Mouse (Mus musculus): Measurements from ENCODE around the gene D17H6S53E. TPM values are rescaled to one million over a fixed set of nuclear protein-coding genes. Genes with fewer than 3 reads are reported as not detected.

D17H6S53E gene
- polyA plus RNA-seq, 2 experiments: 1.3 to 1.5 TPM

GRCm38 (mm10) chr17:35156461-35157200, 30.5 kb downstream of the D17H6S53E start:
- TF ChIP-seq CTCF (IDR thresholded peaks at IDR 0.05; ENCODE audit: low read depth) (no peak), EP300 (IDR thresholded peaks at IDR 0.05; ENCODE audit: low read depth) (no peak)
- Histone ChIP-seq H3K27me3 (ENCODE audit: control insufficient read depth, insufficient read depth, low read length) (no peaks in the 10 kb centered on the region), H3K27ac (no peak overlapping the region), H3K9me3 (ENCODE audit: control insufficient read depth, low read length) (no peaks in the 10 kb centered on the region), H3K4me1 (replicated peaks; ENCODE audit: control insufficient read depth in 2 of 2, insufficient read depth in 2 of 2, low read length in 1 of 2) (no peaks in the 10 kb centered on the region), H3K9ac (replicated peaks) (no peak overlapping the region), H3K4me2 (ENCODE audit: low read depth) (no peak overlapping the region), H3K36me3 (replicated peaks; ENCODE audit: control insufficient read depth, insufficient read depth, low read depth) (peaks cover 99% of the 10 kb centered on the region), H3K4me3 (ENCODE audit: insufficient read depth in 1 of 2, low read depth in 2 of 2, low read length in 2 of 2) (no peak overlapping the region)
- WGBS (ENCODE audit: insufficient replicate concordance): 87% methylated on average over 33 of the region's 33 CpGs
- DNase-seq (ENCODE audit: low read depth in 3 of 3, low spot score in 3 of 3) (no peak), ATAC-seq (ENCODE audit: insufficient read depth) (no peak)

GRCm38 (mm10) chr17:35157254-35157653, 31.1 kb downstream of the D17H6S53E start:
- peaks cover 0 to 3% of the 10 kb centered on the region in 2 experiments; a peak in 1 of 4 replicates for H3K4me1 ChIP-seq (replicated peaks; ENCODE audit: control insufficient read depth in 2 of 2, insufficient read depth in 2 of 2, low read length in 1 of 2)
- WGBS (ENCODE audit: insufficient replicate concordance): 87% methylated on average over 8 of the region's 8 CpGs
- no peak for TF ChIP-seq CTCF (IDR thresholded peaks at IDR 0.05; ENCODE audit: low read depth)
- no peak for TF ChIP-seq EP300 (IDR thresholded peaks at IDR 0.05; ENCODE audit: low read depth)
- DNase-seq (ENCODE audit: low read depth in 3 of 3, low spot score in 3 of 3) (no peak), ATAC-seq (ENCODE audit: insufficient read depth) (no peak)
- no peaks in the 10 kb centered on the region for H3K27me3 ChIP-seq (ENCODE audit: control insufficient read depth, insufficient read depth, low read length)
- H3K36me3 ChIP-seq (replicated peaks; ENCODE audit: control insufficient read depth, insufficient read depth, low read depth): peaks cover 99% of the 10 kb centered on the region
- H3K9ac ChIP-seq (replicated peaks): no peak overlapping the region
- H3K27ac ChIP-seq: no peak overlapping the region
- H3K4me2 ChIP-seq (ENCODE audit: low read depth): no peak overlapping the region
- H3K4me3 ChIP-seq (ENCODE audit: insufficient read depth in 1 of 2, low read depth in 2 of 2, low read length in 2 of 2): no peak overlapping the region
- no peaks in the 10 kb centered on the region for H3K9me3 ChIP-seq (ENCODE audit: control insufficient read depth, low read length)

- 91% methylated on average over 8 of the region's 8 CpGs for WGBS (ENCODE audit: insufficient replicate concordance)
- Histone ChIP-seq H3K36me3 (replicated peaks; ENCODE audit: control insufficient read depth, insufficient read depth, low read depth) (peaks cover 96% of the 10 kb centered on the region), H3K4me3 (ENCODE audit: insufficient read depth in 1 of 2, low read depth in 2 of 2, low read length in 2 of 2) (no peak overlapping the region), H3K9me3 (ENCODE audit: control insufficient read depth, low read length) (no peaks in the 10 kb centered on the region), H3K27ac (no peak overlapping the region), H3K4me1 (replicated peaks; ENCODE audit: control insufficient read depth in 2 of 2, insufficient read depth in 2 of 2, low read length in 1 of 2) (peaks cover 0 to 7% of the 10 kb centered on the region in 2 experiments; a peak in 3 of 4 replicates), H3K4me2 (ENCODE audit: low read depth) (no peak overlapping the region), H3K27me3 (ENCODE audit: control insufficient read depth, insufficient read depth, low read length) (no peaks in the 10 kb centered on the region), H3K9ac (replicated peaks) (no peak overlapping the region)
- TF ChIP-seq CTCF (IDR thresholded peaks at IDR 0.05; ENCODE audit: low read depth) (no peak), EP300 (IDR thresholded peaks at IDR 0.05; ENCODE audit: low read depth) (no peak)
- ATAC-seq (ENCODE audit: insufficient read depth): no peak
- DNase-seq (ENCODE audit: low read depth in 3 of 3, low spot score in 3 of 3): no peak
Observed at GRCm38 (mm10) chr17:35157661-35158175, 31.5 kb downstream of the D17H6S53E start.

GRCm38 (mm10) chr17:35158850-35159593, 32.8 kb downstream of the D17H6S53E start:
- no peak overlapping the region for H3K9ac ChIP-seq (replicated peaks)
- H3K4me2 ChIP-seq (ENCODE audit: low read depth): no peak overlapping the region
- TF ChIP-seq EP300 (IDR thresholded peaks at IDR 0.05; ENCODE audit: low read depth): no peak
- no peak for TF ChIP-seq CTCF (IDR thresholded peaks at IDR 0.05; ENCODE audit: low read depth)
- H3K36me3 ChIP-seq (replicated peaks; ENCODE audit: control insufficient read depth, insufficient read depth, low read depth): peaks cover 83% of the 10 kb centered on the region
- H3K4me3 ChIP-seq (ENCODE audit: insufficient read depth in 1 of 2, low read depth in 2 of 2, low read length in 2 of 2): no peak overlapping the region
- no peak for ATAC-seq (ENCODE audit: insufficient read depth)
- DNase-seq (ENCODE audit: low read depth in 3 of 3, low spot score in 3 of 3): no peak
- no peaks in the 10 kb centered on the region for H3K27me3 ChIP-seq (ENCODE audit: control insufficient read depth, insufficient read depth, low read length)
- WGBS (ENCODE audit: insufficient replicate concordance): 87% methylated on average over 16 of the region's 16 CpGs
- no peaks in the 10 kb centered on the region for H3K9me3 ChIP-seq (ENCODE audit: control insufficient read depth, low read length)
- peaks cover 0 to 11% of the 10 kb centered on the region in 2 experiments; a peak in 3 of 4 replicates for H3K4me1 ChIP-seq (replicated peaks; ENCODE audit: control insufficient read depth in 2 of 2, insufficient read depth in 2 of 2, low read length in 1 of 2)
- no peak overlapping the region for H3K27ac ChIP-seq

- ATAC-seq (ENCODE audit: insufficient read depth) (no peak), DNase-seq (ENCODE audit: low read depth in 3 of 3, low spot score in 3 of 3) (no peak)
- Histone ChIP-seq H3K4me1 (replicated peaks; ENCODE audit: control insufficient read depth in 2 of 2, insufficient read depth in 2 of 2, low read length in 1 of 2) (peaks cover 0 to 11% of the 10 kb centered on the region in 2 experiments; a peak in 3 of 4 replicates), H3K4me3 (ENCODE audit: insufficient read depth in 1 of 2, low read depth in 2 of 2, low read length in 2 of 2) (no peak overlapping the region), H3K27me3 (ENCODE audit: control insufficient read depth, insufficient read depth, low read length) (no peaks in the 10 kb centered on the region), H3K9ac (replicated peaks) (no peak overlapping the region), H3K36me3 (replicated peaks; ENCODE audit: control insufficient read depth, insufficient read depth, low read depth) (peaks cover 76% of the 10 kb centered on the region), H3K9me3 (ENCODE audit: control insufficient read depth, low read length) (no peaks in the 10 kb centered on the region), H3K4me2 (ENCODE audit: low read depth) (no peak overlapping the region), H3K27ac (no peak overlapping the region)
- TF ChIP-seq EP300 (IDR thresholded peaks at IDR 0.05; ENCODE audit: low read depth) (no peak), CTCF (IDR thresholded peaks at IDR 0.05; ENCODE audit: low read depth) (no peak)
- WGBS (ENCODE audit: insufficient replicate concordance): 86% methylated on average over 7 of the region's 7 CpGs
Observed at GRCm38 (mm10) chr17:35159638-35160037, 33.5 kb downstream of the D17H6S53E start.
